In the genomic region with DNA sequence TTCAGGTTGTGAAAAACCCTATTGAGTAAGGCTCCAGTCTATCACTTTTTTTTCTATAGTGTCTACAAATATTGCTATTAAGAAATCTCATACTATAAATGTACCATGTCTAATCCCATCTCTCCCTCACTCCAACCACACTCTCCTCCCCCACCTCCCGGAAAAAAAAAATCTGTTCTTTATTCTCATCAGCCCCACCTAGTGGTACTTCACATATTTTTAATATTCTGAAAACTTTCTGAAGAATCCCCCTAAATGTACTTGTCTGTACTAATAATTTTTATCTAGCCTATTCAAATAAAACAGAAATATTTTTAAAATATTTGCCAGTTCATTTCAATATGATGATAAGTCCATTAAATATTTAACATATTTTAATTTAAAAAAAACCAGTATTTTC, we compare ENCODE assay signal across 13 mouse cellular contexts.
DNase-seq lines count a peak whose midpoint lies in the region; TF ChIP-seq lines count a peak whose summit lies in the region.
"Had no signal": no experiment of that assay in that cellular context is flagged by ENCODE, and none has a peak within 500 bp of the region (broad histone marks: within the 10 kb centered on the region; RNA-seq: fewer than 3 reads in every experiment).

No protein-coding gene starts in this region.

- H3K9ac ChIP-seq in heart, adult 2 months (ENCODE audit: low read depth, low read length), result no peak overlapping the region
- H3K9ac ChIP-seq: liver, embryonic 13.5 days had no signal

- no peak overlapping the region for H3K27ac ChIP-seq in heart, adult 2 months
- H3K27ac ChIP-seq: liver, embryonic 13.5 days had no signal

- WGBS in heart, adult 2 months, result 5% methylated on average over 1 of the region's 1 CpGs

- H3K4me1 ChIP-seq in heart, adult 2 months (ENCODE audit: control insufficient read depth, insufficient read depth, low read length), result no peaks in the 10 kb centered on the region
- H3K4me1 ChIP-seq: liver, embryonic 13.5 days had no signal

- DNase-seq in heart, adult 2 months, result no peak
- DNase-seq in heart, adult 11 months, result no peak
- DNase-seq in lung, postnatal 36 days, result peak; percentile 51
- DNase-seq in lung, postnatal 4 days, result no peak
- peak; percentile 36 for DNase-seq in brain, embryonic 18.5 days (ENCODE audit: low read depth, low spot score)
- DNase-seq in telencephalon, adult 2 months (ENCODE audit: low read depth, low spot score), result peak; percentile 18
- DNase-seq in adrenal gland, postnatal 10 days, result no peak
- DNase-seq: adrenal gland, postnatal 25 days; kidney, adult 11 months; liver, embryonic 13.5 days; right cerebral cortex, postnatal 14 days; thymus, adult 18-20 months had no signal

- H3K36me3 ChIP-seq in heart, adult 2 months (ENCODE audit: control insufficient read depth, insufficient read depth, low read length), result no peaks in the 10 kb centered on the region
- H3K36me3 ChIP-seq: G1E; liver, embryonic 13.5 days had no signal

- H3K79me2 ChIP-seq in heart, adult 2 months (replicated peaks; ENCODE audit: control insufficient read depth, insufficient read depth, low read length), result no peaks in the 10 kb centered on the region

- H3K27me3 ChIP-seq in heart, adult 2 months (ENCODE audit: control insufficient read depth, insufficient read depth, low read length), result no peaks in the 10 kb centered on the region
- H3K27me3 ChIP-seq: liver, embryonic 13.5 days had no signal

- no peak overlapping the region for H3K4me3 ChIP-seq in heart, adult 2 months
- H3K4me3 ChIP-seq: liver, embryonic 13.5 days had no signal

- peak; percentile 68 for TF ChIP-seq CTCF in heart, adult 2 months (IDR thresholded peaks at IDR 0.05)

- no peak for TF ChIP-seq EP300 in heart, adult 2 months (IDR thresholded peaks at IDR 0.05; ENCODE audit: insufficient read depth, low read depth, low read length)

- TF ChIP-seq POLR2A in heart, adult 2 months (IDR thresholded peaks at IDR 0.05; ENCODE audit: insufficient read depth, low read depth, low read length), result no peak

- intact Hi-C loops in heart, adult 2 months (cut with DNase I), result loop anchor here (1.0 kb wide), 1 partner anchor 84 kb away; no protein-coding TSS in a partner anchor

Comparison
In these comparisons a context has a peak if more than half of its experiments do, and no peak if none do; other contexts are left out.
1. DNase-seq: peak in lung, postnatal 36 days (single experiment), brain, embryonic 18.5 days (single experiment) and telencephalon, adult 2 months (single experiment); none in heart, adult 2 months (0 of 2), heart, adult 11 months (single experiment), lung, postnatal 4 days (0 of 2) and adrenal gland, postnatal 10 days (single experiment).